22 mouse cellular contexts compared by ENCODE assay signal in the genomic region with DNA sequence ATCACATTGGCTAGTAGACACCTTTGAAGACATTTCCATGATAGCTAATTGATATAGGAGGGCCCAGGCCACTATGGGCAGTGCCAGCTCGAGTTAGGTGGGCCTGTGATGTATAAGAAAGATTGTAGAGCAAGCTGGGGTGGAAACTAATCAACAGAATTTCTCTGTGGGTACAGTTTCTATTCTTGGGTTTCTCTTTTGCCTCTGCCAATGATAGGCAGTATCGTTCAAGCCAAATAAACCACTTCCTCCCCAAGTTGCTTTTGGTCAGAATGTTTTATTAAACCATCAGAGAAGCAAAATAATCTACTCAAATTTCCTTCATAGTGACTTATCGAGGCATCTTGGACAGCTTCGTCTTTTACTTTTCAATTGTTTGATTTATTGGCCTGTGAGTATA.
DNase-seq lines count a peak whose midpoint lies in the region; ATAC-seq lines count a peak whose summit lies in the region.
"Had no signal": no experiment of that assay in that cellular context is flagged by ENCODE, and none has a peak within 500 bp of the region (broad histone marks: within the 10 kb centered on the region; RNA-seq: fewer than 3 reads in every experiment).

No protein-coding gene starts in this region.

- peak; percentile 89 for ATAC-seq in common myeloid progenitor, adult 5-6 weeks (replicated peaks; ENCODE audit: low read depth, poor library complexity, severe bottlenecking)
- peak; percentile 73 for ATAC-seq in inflammation-experienced regulatory T-cells, adult 6 months
- ATAC-seq: forebrain, embryonic 15.5 days; intestine, embryonic 16.5 days; Patski had no signal

- peak; percentile 3 for DNase-seq in CD4-positive, CD25-positive, alpha-beta regulatory T cell, adult 2 months (ENCODE audit: low read depth, low spot score)
- DNase-seq in kidney, postnatal 36 days, result no peak
- no peak for DNase-seq in layer of hippocampus, adult 8-10 months (ENCODE audit: low spot score in 2 of 2)
- no peak for DNase-seq in cerebellum, adult 9-10 months
- no peak for DNase-seq in adrenal gland, adult (ENCODE audit: inconsistent age in 2 of 2, low spot score in 1 of 2)
- DNase-seq: adrenal gland, adult 8-10 months; adrenal gland, postnatal 25 days; B cell, adult 2 months; cerebellum, adult 11-12 months; cerebellum, adult 8-10 months; cerebellum, postnatal 14 days; embryo, embryonic 11 days; gastrocnemius, postnatal 10 days; gastrocnemius, postnatal 36 days; heart, adult 2 months; heart, postnatal 14 days; heart, postnatal 4 days had no signal
